Mouse (Mus musculus) gastrocnemius, postnatal 4 days (tissue): ENCODE measurements around the gene Elp5. TPM values are rescaled to one million over a fixed set of nuclear protein-coding genes. Genes with fewer than 3 reads are reported as not detected.
A peak's percentile ranks its signal among the peaks of the same experiment; 100 is the strongest.
"Not testable (repeated sequence)": the region's sequence is repeated elsewhere in the genome, so short reads cannot be mapped to it uniquely, and the experiment has no call there.

Experiments used
- DNase-seq, 2 experiments: peaks; one replicate each; pipeline ENCODE4 v3.0.0; 2021 to 2022; ENCODE audit warnings: low spot score in 2 of 2, mixed read lengths in 2 of 2
- total RNA-seq, 2 experiments: library from RNA; stranded (reverse); gene quantifications; 2 replicates each; pipeline ENCODE4 v1.2.3; 2021

The Elp5 gene
- total RNA-seq, 2 experiments from 2014 or later = 61.9 to 63.7 TPM

DNA sequence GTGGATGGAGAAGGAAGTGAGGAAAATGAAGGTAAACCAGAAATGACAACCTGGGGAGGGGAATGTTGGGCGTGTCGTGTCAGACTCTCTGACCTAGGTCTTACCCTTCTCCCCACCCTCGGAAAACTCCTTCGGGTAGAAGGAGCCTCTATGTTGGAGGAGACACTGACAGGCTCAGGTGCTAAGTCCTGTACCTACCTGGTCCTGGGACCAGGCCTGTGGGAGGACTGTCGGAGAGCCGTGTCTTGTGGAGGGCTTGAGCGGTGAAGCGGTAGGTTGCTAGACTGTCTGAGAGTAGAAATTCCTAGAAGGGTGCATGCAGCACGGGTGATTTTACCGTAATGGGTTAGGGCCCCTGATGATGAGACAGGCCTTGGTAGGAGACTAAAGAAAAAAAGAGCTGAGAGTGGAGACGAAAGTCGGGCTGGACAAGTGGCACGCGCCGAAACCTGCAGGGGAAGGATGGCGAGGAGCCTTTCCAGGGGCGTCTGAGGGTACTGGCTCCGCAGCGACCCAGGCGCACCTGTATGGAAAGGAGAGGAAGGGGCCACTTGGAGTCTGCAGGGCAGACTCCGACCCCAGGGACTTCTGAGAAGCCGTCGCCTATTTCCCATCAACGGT is 17.6 kb downstream of the Elp5 start, which contains the start of gene Cldn7:
Cldn7 (plus strand) TSS at position 130 of the 621 bp plus-strand sequence.
- no peak for DNase-seq

- DNase-seq = no peak
Observed at GRCm38 (mm10) chr11:69961841-69962240, 20.5 kb downstream of the Elp5 start.

DNA sequence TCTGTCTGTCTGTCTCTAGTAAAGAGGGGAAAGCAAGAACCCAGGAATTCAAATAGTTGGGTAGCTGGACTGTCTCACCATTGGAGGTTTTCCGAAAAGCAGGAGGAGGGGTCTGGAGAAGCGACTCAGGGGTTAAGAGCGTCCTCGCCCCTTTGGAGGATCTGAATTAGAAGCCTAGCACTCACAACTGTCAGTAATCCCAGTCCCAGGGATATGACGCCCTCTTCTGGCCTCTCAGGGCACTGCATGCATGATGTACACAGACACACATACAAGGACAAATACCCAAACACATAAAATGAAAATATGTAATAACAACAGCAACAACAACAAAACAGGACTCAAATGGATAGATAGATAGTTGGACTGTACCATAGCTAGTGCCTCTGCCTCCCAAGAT is 21.7 kb downstream of the Elp5 start:
- DNase-seq = no peak

- no peak for DNase-seq
Observed at GRCm38 (mm10) chr11:69956218-69956617, 26.1 kb downstream of the Elp5 start.

DNA sequence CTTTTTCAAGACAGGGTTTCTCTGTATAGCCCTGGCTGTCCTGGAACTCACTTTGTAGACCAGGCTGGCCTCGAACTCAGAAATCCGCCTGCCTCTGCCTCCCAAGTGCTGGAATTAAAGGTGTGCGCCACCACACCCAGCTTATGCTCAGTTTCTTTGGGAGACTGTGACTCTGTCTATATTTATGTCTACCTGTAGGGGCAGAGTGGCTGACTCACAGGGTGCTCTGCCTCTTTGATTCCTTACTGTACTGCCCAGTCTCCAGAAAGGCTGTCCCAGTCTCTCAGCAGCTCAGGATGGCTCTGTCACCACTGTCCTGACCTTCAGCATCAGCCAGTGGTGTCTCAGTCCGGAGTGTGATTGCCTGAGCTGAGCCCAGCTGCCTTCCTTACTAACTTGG is 26.7 kb downstream of the Elp5 start:
- not testable (repeated sequence) for DNase-seq

- no peak for DNase-seq
Observed at GRCm38 (mm10) chr11:69953267-69953915, 28.9 kb downstream of the Elp5 start.

GRCm38 (mm10) chr11:69952274-69952673 is 30.0 kb downstream of the Elp5 start:
- DNase-seq = no peak

DNA sequence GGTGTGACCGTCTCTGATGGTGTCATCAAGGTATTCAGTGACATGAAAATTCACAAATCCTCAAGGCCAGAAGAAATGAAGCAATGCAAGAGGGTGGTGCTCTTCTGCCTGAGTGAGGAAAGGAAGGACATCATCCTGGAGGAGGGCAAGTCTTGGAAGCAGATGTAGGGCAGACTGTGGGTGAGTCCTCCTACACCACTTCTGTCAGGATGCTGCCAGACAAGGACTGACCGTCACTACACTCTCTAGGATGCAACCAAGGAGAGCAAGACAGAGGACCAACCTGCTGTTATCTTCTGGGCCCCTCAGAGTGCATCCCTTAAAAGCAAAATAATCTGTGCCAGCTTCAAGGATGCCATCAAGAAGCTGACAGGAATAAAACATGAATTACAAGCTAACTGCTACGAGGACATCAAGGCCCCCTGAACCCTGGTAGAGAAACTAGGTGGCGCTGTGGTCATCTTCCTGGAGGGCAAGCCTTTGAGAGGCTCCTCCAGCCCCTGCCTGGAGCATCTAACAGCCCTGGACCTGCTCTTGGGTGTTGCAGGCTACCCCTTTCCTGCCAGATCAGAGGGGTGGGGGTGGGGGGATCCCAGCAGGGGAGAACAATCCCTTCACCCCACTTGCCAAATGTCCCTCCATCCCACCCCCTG is 31.4 kb downstream of the Elp5 start:
- no peak for DNase-seq

GRCm38 (mm10) chr11:69948763-69949150 is 33.6 kb downstream of the Elp5 start:
- peak; percentile 72 to 88 for DNase-seq

GRCm38 (mm10) chr11:69948066-69948762 is 34.1 kb downstream of the Elp5 start, which contains the start of gene Slc2a4:
Gene Slc2a4, minus strand, starts transcription at chr11:69948188.
- DNase-seq = peak; percentile 89 to 96

DNA sequence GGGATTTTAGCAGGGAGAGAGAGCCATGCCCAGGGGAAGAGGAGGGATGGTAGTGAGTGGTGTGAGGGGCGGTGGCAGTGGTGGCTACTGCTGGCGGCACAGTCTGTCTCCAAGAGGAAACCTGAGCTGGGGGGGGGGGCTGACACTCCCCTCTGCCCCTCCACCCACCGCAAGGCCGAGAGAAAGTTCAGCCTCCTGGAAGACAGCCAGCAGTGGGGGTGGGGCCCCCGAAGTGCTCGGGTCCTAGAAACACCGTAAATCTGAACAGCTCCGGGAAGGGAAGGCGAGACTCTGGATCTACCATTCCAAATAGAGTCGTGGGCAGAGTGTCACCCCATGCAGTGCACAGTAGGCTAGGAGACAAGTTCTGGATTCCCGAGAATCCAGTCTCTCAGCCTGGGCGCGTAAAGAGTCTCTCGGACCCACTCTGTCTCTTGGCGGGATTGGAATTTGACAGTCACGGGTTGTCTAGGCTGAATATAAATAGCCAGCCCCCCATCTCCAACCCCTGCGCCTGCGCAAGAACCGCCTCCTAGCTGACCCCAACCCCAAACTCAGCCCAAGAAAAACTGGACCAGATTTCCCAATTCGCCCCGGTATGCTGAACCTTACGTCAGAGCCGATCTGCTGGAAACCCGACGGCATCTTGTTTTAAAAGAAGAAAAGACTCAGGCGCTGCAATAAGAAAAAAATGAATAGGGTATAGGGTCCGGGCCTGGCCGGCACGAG is 34.8 kb downstream of the Elp5 start:
- peak in 1 of 2 experiments; percentile 56 for DNase-seq

GRCm38 (mm10) chr11:69945997-69946891 is 36.1 kb downstream of the Elp5 start:
- DNase-seq = no peak

DNA sequence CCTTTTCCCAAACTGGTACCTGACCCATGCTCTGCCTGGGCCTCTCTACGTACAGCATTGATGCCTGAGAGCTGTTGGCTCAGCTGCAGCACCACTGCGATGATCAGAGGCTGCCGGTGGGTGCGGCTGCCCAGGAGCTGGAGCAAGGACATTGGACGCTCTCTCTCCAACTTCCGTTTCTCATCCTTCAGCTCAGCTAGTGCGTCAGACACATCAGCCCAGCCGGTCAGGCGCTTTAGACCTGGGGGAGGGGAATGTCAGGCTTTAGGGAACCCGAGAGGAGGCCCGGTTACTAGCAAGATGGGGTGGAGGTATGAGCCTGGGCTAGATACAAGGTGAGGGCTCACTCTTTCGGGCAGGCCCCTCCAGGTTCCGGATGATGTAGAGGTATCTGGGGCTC is 37.1 kb downstream of the Elp5 start:
- no peak for DNase-seq

GRCm38 (mm10) chr11:69940962-69941361 is 41.4 kb downstream of the Elp5 start:
- DNase-seq = no peak

DNA sequence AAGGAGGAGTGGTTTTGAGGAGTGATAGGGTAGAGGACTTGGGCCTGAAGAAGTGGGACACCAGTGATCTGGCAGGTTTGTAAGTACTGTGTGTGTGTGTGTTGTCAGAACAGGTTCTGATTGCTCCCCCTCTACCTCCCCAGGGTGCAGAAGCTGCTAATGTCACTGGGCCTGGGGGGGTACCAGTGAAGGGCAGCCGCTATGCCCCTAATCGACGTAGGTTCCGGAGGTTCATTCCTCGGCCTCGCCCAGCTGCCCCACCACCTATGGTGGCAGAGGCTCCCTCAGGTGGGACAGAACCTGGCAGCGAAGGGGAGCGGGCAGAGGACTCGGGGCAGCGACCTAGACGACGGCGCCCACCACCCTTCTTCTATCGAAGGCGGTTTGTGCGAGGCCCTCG is 42.6 kb downstream of the Elp5 start:
- DNase-seq = no peak

DNA sequence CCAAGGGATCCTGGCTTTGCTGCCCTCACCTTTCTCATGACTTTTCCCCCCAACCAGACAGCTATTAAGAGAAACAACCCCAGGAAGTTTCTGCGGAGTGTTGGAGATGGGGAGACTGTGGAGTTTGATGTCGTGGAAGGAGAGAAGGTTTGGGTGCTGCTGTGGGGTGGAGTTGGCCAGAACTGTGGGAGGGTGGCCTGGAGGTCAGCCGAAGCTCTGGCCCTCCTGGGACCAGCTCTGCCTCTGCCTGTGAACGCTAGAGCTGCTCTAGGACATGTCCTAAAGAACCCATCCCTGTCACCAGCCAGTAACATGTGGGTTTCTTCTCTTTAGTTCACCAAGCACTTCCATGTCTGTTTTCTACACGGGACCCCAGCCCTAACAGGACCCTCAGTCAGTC is 43.1 kb downstream of the Elp5 start:
- DNase-seq = no peak

GRCm38 (mm10) chr11:69938401-69938979 is 43.8 kb downstream of the Elp5 start:
- no peak for DNase-seq

GRCm38 (mm10) chr11:69937834-69938233 is 44.5 kb downstream of the Elp5 start:
- DNase-seq = no peak

DNA sequence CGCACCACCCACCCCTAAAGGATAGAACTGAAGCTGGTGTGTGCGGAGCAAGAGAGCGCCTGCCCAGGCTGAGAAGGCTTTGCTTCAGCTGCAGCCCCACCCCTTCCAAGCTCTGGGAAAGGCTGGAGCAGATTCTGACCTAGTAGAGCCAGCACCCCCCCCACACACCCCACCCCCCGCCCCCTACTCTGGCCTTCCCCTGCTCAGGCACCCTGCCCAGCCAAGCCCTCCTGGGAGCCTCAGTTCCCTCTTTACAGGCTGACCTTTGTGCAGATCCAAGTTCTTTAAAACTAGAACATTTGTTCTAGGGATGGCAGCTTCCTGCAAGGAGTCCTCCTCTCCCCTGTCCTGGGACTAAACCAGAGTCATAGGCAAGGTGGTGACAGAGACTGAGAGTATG is 44.9 kb downstream of the Elp5 start:
- DNase-seq = peak in 1 of 2 experiments; percentile 71
